In the genomic region with DNA sequence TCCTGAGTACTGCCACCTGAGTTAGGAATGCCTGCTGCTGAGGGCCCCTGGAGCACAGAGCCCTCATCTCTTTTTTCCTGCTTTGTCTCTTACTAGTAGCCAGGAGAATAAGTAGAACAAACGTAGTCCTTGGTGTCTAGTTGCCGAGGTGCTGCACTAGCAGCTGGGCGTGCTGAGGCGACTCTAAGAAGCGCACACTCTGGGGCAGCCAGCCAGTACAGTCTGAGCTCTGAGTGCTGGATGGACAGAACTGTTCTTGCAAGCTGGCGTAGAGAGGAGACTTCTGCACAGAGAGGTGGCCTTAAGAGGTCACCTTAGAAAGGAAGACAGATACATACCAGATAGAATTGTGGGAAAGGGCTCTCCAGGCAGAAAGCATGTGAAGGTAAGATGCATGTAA, we compare ENCODE assay signal across 12 mouse cellular contexts. TPM values are rescaled to one million over a fixed set of nuclear protein-coding genes. Genes with fewer than 3 reads are reported as not detected.
DNase-seq lines count a peak whose midpoint lies in the region; ATAC-seq and TF ChIP-seq lines count a peak whose summit lies in the region.
"Had no signal": no experiment of that assay in that cellular context is flagged by ENCODE, and none has a peak within 500 bp of the region (broad histone marks: within the 10 kb centered on the region; RNA-seq: fewer than 3 reads in every experiment).

No protein-coding gene starts in this region.

- H3K27me3 ChIP-seq in heart, embryonic 11.5 days (ENCODE audit: control insufficient read depth, insufficient read depth, low read length) = no peaks in the 10 kb centered on the region
- no peaks in the 10 kb centered on the region for H3K27me3 ChIP-seq in limb, embryonic 15.5 days
- no peaks in the 10 kb centered on the region for H3K27me3 ChIP-seq in liver, postnatal 0 days (ENCODE audit: insufficient read depth, low read length)
- H3K27me3 ChIP-seq: liver, embryonic 13.5 days had no signal

- no peaks in the 10 kb centered on the region for H3K36me3 ChIP-seq in heart, embryonic 11.5 days (ENCODE audit: control insufficient read depth, insufficient read depth, low read length)
- peaks cover 17% of the 10 kb centered on the region for H3K36me3 ChIP-seq in limb, embryonic 15.5 days
- no peaks in the 10 kb centered on the region for H3K36me3 ChIP-seq in liver, postnatal 0 days (replicated peaks; ENCODE audit: insufficient read depth, low read length)
- H3K36me3 ChIP-seq: liver, embryonic 13.5 days had no signal

- WGBS in heart, embryonic 11.5 days (ENCODE audit: insufficient replicate concordance) = 80% methylated on average over 6 of the region's 6 CpGs
- WGBS in limb, embryonic 15.5 days = 27% methylated on average over 6 of the region's 6 CpGs
- 79% methylated on average over 6 of the region's 6 CpGs for WGBS in liver, postnatal 0 days (ENCODE audit: insufficient replicate concordance)

- H3K9me3 ChIP-seq in heart, embryonic 11.5 days (replicated peaks; ENCODE audit: control insufficient read depth, low read length) = no peaks in the 10 kb centered on the region
- H3K9me3 ChIP-seq in limb, embryonic 15.5 days = no peaks in the 10 kb centered on the region
- no peaks in the 10 kb centered on the region for H3K9me3 ChIP-seq in liver, postnatal 0 days (ENCODE audit: low read length)
- H3K9me3 ChIP-seq: liver, embryonic 13.5 days had no signal

- no peak overlapping the region for H3K4me2 ChIP-seq in heart, embryonic 11.5 days
- H3K4me2 ChIP-seq in limb, embryonic 15.5 days = 0 out of 2 replicates have a peak overlapping the region, but pooled peaks have one; percentile 1
- H3K4me2 ChIP-seq in liver, postnatal 0 days (ENCODE audit: low read depth, low read length) = no peak overlapping the region
- H3K4me2 ChIP-seq: liver, embryonic 13.5 days; midbrain, embryonic 11.5 days had no signal

- no peak overlapping the region for H3K4me3 ChIP-seq in heart, embryonic 11.5 days (ENCODE audit: low read depth, low read length)
- no peak overlapping the region for H3K4me3 ChIP-seq in limb, embryonic 15.5 days
- H3K4me3 ChIP-seq in liver, postnatal 0 days (ENCODE audit: low read depth, low read length) = no peak overlapping the region
- H3K4me3 ChIP-seq: liver, embryonic 13.5 days had no signal

- H3K27ac ChIP-seq in heart, embryonic 11.5 days (ENCODE audit: low read depth, low read length) = no peak overlapping the region
- peak overlapping the region; percentile 19; the same call in 1 of the 2 replicates for H3K27ac ChIP-seq in limb, embryonic 15.5 days
- H3K27ac ChIP-seq in liver, postnatal 0 days (ENCODE audit: low read depth) = no peak overlapping the region
- H3K27ac ChIP-seq: liver, embryonic 13.5 days had no signal

- peak; percentile 95 for DNase-seq in heart, adult 11 months
- DNase-seq in left cerebral cortex, postnatal 4 days = peak; percentile 35
- DNase-seq in left cerebral cortex, adult 8-10 months (ENCODE audit: low spot score in 2 of 2) = no peak
- peak; percentile 71 for DNase-seq in gastrocnemius, adult 18-20 months (ENCODE audit: low spot score)
- no peak for DNase-seq in adrenal gland, adult (ENCODE audit: inconsistent age in 2 of 2, low spot score in 1 of 2)
- DNase-seq in liver, postnatal 0 days = no peak
- DNase-seq: layer of hippocampus, adult 9-11 months; liver, embryonic 13.5 days had no signal

- intact Hi-C loops in left cerebral cortex, postnatal 4 days (cut with DNase I) = no loop called here

- TF ChIP-seq CTCF in liver, postnatal 0 days (IDR thresholded peaks at IDR 0.05; ENCODE audit: low read depth) = no peak

- no peak for ATAC-seq in heart, embryonic 11.5 days (replicated peaks; ENCODE audit: insufficient number of reproducible peaks, low FRiP score, low TSS enrichment)
- no peak for ATAC-seq in limb, embryonic 15.5 days (ENCODE audit: insufficient number of reproducible peaks, low FRiP score, low TSS enrichment, low read depth)
- ATAC-seq in liver, postnatal 0 days = no peak
- ATAC-seq: forebrain, embryonic 14.5 days had no signal

- H3K4me1 ChIP-seq in heart, embryonic 11.5 days (ENCODE audit: control insufficient read depth, insufficient read depth, low read length) = peaks cover 40% of the 10 kb centered on the region
- H3K4me1 ChIP-seq in limb, embryonic 15.5 days = peaks cover 70% of the 10 kb centered on the region
- peaks cover 6% of the 10 kb centered on the region for H3K4me1 ChIP-seq in liver, postnatal 0 days (ENCODE audit: insufficient read depth)

- H3K9ac ChIP-seq in heart, embryonic 11.5 days (ENCODE audit: low read depth, low read length) = no peak overlapping the region
- no peak overlapping the region for H3K9ac ChIP-seq in limb, embryonic 15.5 days
- no peak overlapping the region for H3K9ac ChIP-seq in liver, postnatal 0 days (replicated peaks)
- H3K9ac ChIP-seq: liver, embryonic 13.5 days had no signal

- no peak for TF ChIP-seq EP300 in liver, postnatal 0 days (IDR thresholded peaks at IDR 0.05; ENCODE audit: low read depth)

RNA-seq across cellular contexts. Expression of a gene that starts 4.4 kb away (rescaled TPM):
- polyA plus RNA-seq in heart, embryonic 11.5 days (2014; fragmentation: Nextera tagmentation; extraction: Ambion mirVana) = 34.3 and 47.8 TPM in 2 replicates
- total RNA-seq in left cerebral cortex, postnatal 4 days (2021) = 1 to 10 TPM; 4.7 to 7.2 TPM
- total RNA-seq in left cerebral cortex, adult 8-10 months (2022) = 1 to 10 TPM; 4.0 to 4.7 (median 4.3) TPM
- total RNA-seq in gastrocnemius, adult 18-20 months (2021) = 10 to 100 TPM; 29.6 to 48.6 TPM
- polyA plus RNA-seq in limb, embryonic 15.5 days (2015; fragmentation: Nextera tagmentation; extraction: Ambion mirVana) = 112 and 135 TPM in 2 replicates
- polyA plus RNA-seq in liver, postnatal 0 days (2015; fragmentation: Nextera tagmentation; extraction: Ambion mirVana) = 3.8 and 4.4 TPM in 2 replicates

Comparison
In these comparisons a context has a peak if more than half of its experiments do, and no peak if none do; other contexts are left out.
1. DNase-seq: peak in heart, adult 11 months (single experiment), left cerebral cortex, postnatal 4 days (single experiment) and gastrocnemius, adult 18-20 months (single experiment); none in left cerebral cortex, adult 8-10 months (0 of 2), adrenal gland, adult (0 of 2) and liver, postnatal 0 days (single experiment).